Mouse (Mus musculus): ENCODE data around the gene Atp12a.

- TF ChIP-seq ZNF384 (IDR thresholded peaks at IDR 0.05; ENCODE audit: low read depth, low read length) (no peak), HCFC1 (IDR thresholded peaks at IDR 0.05; ENCODE audit: borderline replicate concordance, insufficient read depth, low read length) (no peak), ZC3H11A (IDR thresholded peaks at IDR 0.05; ENCODE audit: borderline replicate concordance, low read depth, low read length) (no peak)
Measured at GRCm38 (mm10) chr14:56382366-56382765, 17.5 kb downstream of the Atp12a start.

All from ES-E14 (cell line).